In genomic region chr19:44266458-44266823, GRCm38 (mm10) we compare ENCODE assay signal across 8 mouse cellular contexts. TPM values are rescaled to one million over a fixed set of nuclear protein-coding genes. Genes with fewer than 3 reads are reported as not detected.
DNase-seq lines count a peak whose midpoint lies in the region; ATAC-seq lines count a peak whose summit lies in the region.

No protein-coding gene starts in this region.

- H3K9ac ChIP-seq in lung, embryonic 15.5 days = no peak overlapping the region
- peak overlapping the region; percentile 75 for H3K9ac ChIP-seq in embryonic facial prominence, embryonic 11.5 days (replicated peaks; ENCODE audit: low read length)
- peak overlapping the region; percentile 73; the same call in 1 of the 2 replicates for H3K9ac ChIP-seq in intestine, embryonic 16.5 days (ENCODE audit: low read depth, low read length)
- peak overlapping the region; percentile 63 for H3K9ac ChIP-seq in neural tube, embryonic 14.5 days (replicated peaks; ENCODE audit: low read depth, low read length)

- H3K27me3 ChIP-seq in lung, embryonic 15.5 days = no peaks in the 10 kb centered on the region
- no peaks in the 10 kb centered on the region for H3K27me3 ChIP-seq in embryonic facial prominence, embryonic 11.5 days (ENCODE audit: control insufficient read depth, insufficient read depth, low read length)
- H3K27me3 ChIP-seq in intestine, embryonic 16.5 days (replicated peaks; ENCODE audit: control insufficient read depth, insufficient read depth, low read length) = no peaks in the 10 kb centered on the region
- no peaks in the 10 kb centered on the region for H3K27me3 ChIP-seq in neural tube, embryonic 14.5 days (ENCODE audit: control insufficient read depth, insufficient read depth, low read length)

- H3K9me3 ChIP-seq in lung, embryonic 15.5 days = no peaks in the 10 kb centered on the region
- H3K9me3 ChIP-seq in embryonic facial prominence, embryonic 11.5 days (replicated peaks; ENCODE audit: control insufficient read depth, low read length) = no peaks in the 10 kb centered on the region
- no peaks in the 10 kb centered on the region for H3K9me3 ChIP-seq in intestine, embryonic 16.5 days (ENCODE audit: control insufficient read depth, low read length)
- H3K9me3 ChIP-seq in neural tube, embryonic 14.5 days (ENCODE audit: control insufficient read depth, low read length) = no peaks in the 10 kb centered on the region

- peaks cover 16% of the 10 kb centered on the region for H3K4me1 ChIP-seq in lung, embryonic 15.5 days
- no peaks in the 10 kb centered on the region for H3K4me1 ChIP-seq in embryonic facial prominence, embryonic 11.5 days (ENCODE audit: control insufficient read depth, insufficient read depth, low read length)
- H3K4me1 ChIP-seq in intestine, embryonic 16.5 days (ENCODE audit: control insufficient read depth, insufficient read depth, low read length) = peaks cover 12% of the 10 kb centered on the region
- 0 out of 2 replicates have a peak, but pooled peaks cover 4% of the 10 kb centered on the region for H3K4me1 ChIP-seq in neural tube, embryonic 14.5 days (ENCODE audit: control insufficient read depth, insufficient read depth, low read length)

- no peak for ATAC-seq in lung, embryonic 15.5 days (ENCODE audit: borderline replicate concordance, extremely low read depth, low FRiP score, low TSS enrichment)
- no peak; the same call in 1 of the 2 replicates for ATAC-seq in embryonic facial prominence, embryonic 11.5 days (replicated peaks; ENCODE audit: insufficient number of reproducible peaks, low FRiP score, low TSS enrichment, low read depth)
- peak; percentile 26 for ATAC-seq in intestine, embryonic 16.5 days
- no peak for ATAC-seq in neural tube, embryonic 14.5 days (ENCODE audit: low read depth)

- 6% methylated on average over 6 of the region's 6 CpGs for WGBS in lung, embryonic 15.5 days
- 5% methylated on average over 6 of the region's 6 CpGs for WGBS in embryonic facial prominence, embryonic 11.5 days
- WGBS in intestine, embryonic 16.5 days = 10% methylated on average over 6 of the region's 6 CpGs
- 4% methylated on average over 6 of the region's 6 CpGs for WGBS in neural tube, embryonic 14.5 days

- H3K4me3 ChIP-seq in lung, embryonic 15.5 days = peak overlapping the region; percentile 57
- H3K4me3 ChIP-seq in embryonic facial prominence, embryonic 11.5 days (ENCODE audit: low read depth, low read length) = peak overlapping the region; percentile 42
- peak overlapping the region; percentile 58 for H3K4me3 ChIP-seq in intestine, embryonic 16.5 days (ENCODE audit: low read length)
- H3K4me3 ChIP-seq in neural tube, embryonic 14.5 days (ENCODE audit: low read depth, low read length) = peak overlapping the region; percentile 55

- DNase-seq in lung, postnatal 25 days (ENCODE audit: low spot score) = no peak
- DNase-seq in embryonic facial prominence, embryonic 11.5 days (ENCODE audit: low spot score) = peak; percentile 51
- DNase-seq in c-Kit-positive CD71-positive TER-119-positive erythroid progenitor cells, embryonic 14.5 days (ENCODE audit: low spot score) = no peak
- DNase-seq in gastrocnemius, postnatal 36 days = no peak
- DNase-seq in cerebellum, adult 8-10 months = no peak

- H3K27ac ChIP-seq in lung, embryonic 15.5 days = peak overlapping the region; percentile 98
- peak overlapping the region; percentile 86 for H3K27ac ChIP-seq in embryonic facial prominence, embryonic 11.5 days (replicated peaks; ENCODE audit: low read depth, low read length)
- H3K27ac ChIP-seq in intestine, embryonic 16.5 days (ENCODE audit: low read length) = peak overlapping the region; percentile 97
- H3K27ac ChIP-seq in neural tube, embryonic 14.5 days (ENCODE audit: low read depth, low read length) = peak overlapping the region; percentile 90; the same call in 1 of the 2 replicates

- H3K4me2 ChIP-seq in lung, embryonic 15.5 days = peak overlapping the region; percentile 88
- H3K4me2 ChIP-seq in embryonic facial prominence, embryonic 11.5 days (ENCODE audit: low read depth, low read length) = peak overlapping the region; percentile 78
- peak overlapping the region; percentile 63 for H3K4me2 ChIP-seq in intestine, embryonic 16.5 days (ENCODE audit: low read depth, low read length)
- H3K4me2 ChIP-seq in neural tube, embryonic 14.5 days (ENCODE audit: low read depth, low read length) = peak overlapping the region; percentile 64

- intact Hi-C loops in gastrocnemius, postnatal 36 days (cut with DNase I) = no loop called here

- H3K36me3 ChIP-seq in lung, embryonic 15.5 days = no peaks in the 10 kb centered on the region
- no peaks in the 10 kb centered on the region for H3K36me3 ChIP-seq in embryonic facial prominence, embryonic 11.5 days (replicated peaks; ENCODE audit: control insufficient read depth, insufficient read depth, low read depth, low read length)
- no peaks in the 10 kb centered on the region for H3K36me3 ChIP-seq in intestine, embryonic 16.5 days (ENCODE audit: control insufficient read depth, insufficient read depth, low read length)
- no peaks in the 10 kb centered on the region for H3K36me3 ChIP-seq in neural tube, embryonic 14.5 days (ENCODE audit: control insufficient read depth, insufficient read depth, low read length)

RNA-seq across cellular contexts. Expression of gene Scd2, which starts 27.0 kb away (rescaled TPM):
- 210 and 224 TPM in 2 replicates for polyA plus RNA-seq in lung, embryonic 15.5 days (2015; fragmentation: Nextera tagmentation; extraction: Ambion mirVana)
- 298 and 305 TPM in 2 replicates for polyA plus RNA-seq in embryonic facial prominence, embryonic 11.5 days (2014; fragmentation: Nextera tagmentation; extraction: Ambion mirVana)
- polyA plus RNA-seq in intestine, embryonic 16.5 days (2015; fragmentation: Nextera tagmentation; extraction: Ambion mirVana) = 452 and 553 TPM in 2 replicates
- 293 and 373 TPM in 2 replicates for polyA plus RNA-seq in neural tube, embryonic 14.5 days (2014; fragmentation: Nextera tagmentation; extraction: Ambion mirVana)
- 10 to 100 TPM in 1 of 2 experiments, 1 to 10 TPM in 1; 6.4 to 12.3 TPM for total RNA-seq in gastrocnemius, postnatal 36 days (2021)
